Mouse (Mus musculus) megakaryocyte, embryonic 14.5 days (primary cell): Measurements from ENCODE around the gene St3gal3.

Experiments used
- FLI1 ChIP-seq: IDR thresholded peaks from 2 replicates; pipeline ENCODE4 v1.6.1; 2012; ENCODE audit warnings: low read length, inconsistent platforms, mixed read lengths
- GATA1 ChIP-seq: IDR thresholded peaks from 3 replicates; pipeline ENCODE4 v1.6.1; 2012; ENCODE audit warnings: mixed read lengths, low read length, inconsistent platforms, borderline replicate concordance

GRCm38 (mm10) chr4:117972999-117973398, 161.7 kb downstream of the St3gal3 start:
- TF ChIP-seq GATA1 (no peak), FLI1 (no peak)
